Mouse (Mus musculus) heart, postnatal 0 days (tissue): ENCODE results near the gene Gpbar1.

Experiments used
- CTCF ChIP-seq: IDR thresholded peaks from 2 replicates; pipeline ENCODE4 v1.5.1; 2016; ENCODE audit warnings: antibody characterized with exemption, control low read depth, low read depth
- EP300 ChIP-seq: IDR thresholded peaks from 2 replicates; pipeline ENCODE4 v1.6.1; 2016; ENCODE audit warnings: antibody characterized with exemption, low read depth

- TF ChIP-seq EP300 (peak; percentile 90), CTCF (no peak)
Observed at GRCm38 (mm10) chr1:74295456-74296171, 17.3 kb downstream of the Gpbar1 start.
